Mouse (Mus musculus): Measurements from ENCODE around the gene 9030612E09Rik. TPM values are rescaled to one million over a fixed set of nuclear protein-coding genes. Genes with fewer than 3 reads are reported as not detected.
A peak's percentile ranks its signal among the peaks of the same experiment; 100 is the strongest.

9030612E09Rik gene
- total and polyA plus RNA-seq, 2 experiments from 2014 or later = 2.2 to 2.4 TPM

- ATAC-seq = no peak
- 82% methylated on average over 2 of the region's 2 CpGs for WGBS
- no peak for DNase-seq
- Histone ChIP-seq H3K36me3 (ENCODE audit: insufficient read depth) (no peaks in the 10 kb centered on the region), H3K4me3 (ENCODE audit: low read depth, low read length) (no peak overlapping the region), H3K4me1 (ENCODE audit: insufficient read depth) (no peaks in the 10 kb centered on the region), H3K4me2 (ENCODE audit: low read depth) (no peak overlapping the region), H3K27ac (ENCODE audit: low read depth, low read length) (no peak overlapping the region), H3K9me3 (ENCODE audit: low read length) (no peaks in the 10 kb centered on the region), H3K27me3 (ENCODE audit: insufficient read depth, low read length) (no peaks in the 10 kb centered on the region), H3K9ac (no peak overlapping the region)
- no peak for TF ChIP-seq CTCF (IDR thresholded peaks at IDR 0.05; ENCODE audit: low read depth)
Measured at GRCm38 (mm10) chr10:43200206-43200605, 25.7 kb downstream of the 9030612E09Rik start.

DNA sequence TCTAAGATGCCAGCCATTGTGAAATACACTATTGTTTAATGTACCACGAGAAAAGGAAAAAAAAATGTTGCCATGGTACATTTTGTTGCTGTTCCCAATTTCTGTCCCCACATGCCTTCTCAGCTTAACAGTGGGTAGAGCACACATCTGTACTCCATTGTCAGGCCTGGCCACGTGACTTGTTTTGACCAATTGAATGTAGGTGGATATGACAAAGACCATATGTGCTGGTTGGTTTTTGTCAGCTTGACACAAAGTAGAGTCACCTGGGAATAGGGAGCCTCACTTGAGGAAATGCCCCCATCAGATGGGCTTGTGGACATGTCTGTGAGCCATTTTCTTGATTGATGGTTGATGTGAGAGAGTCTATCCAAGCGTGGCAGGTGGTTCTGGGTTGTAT, 29.4 kb downstream of the 9030612E09Rik start:
- DNase-seq (no peak), ATAC-seq (no peak)
- no peaks in the 10 kb centered on the region for H3K9me3 ChIP-seq (ENCODE audit: low read length)
- no peak for TF ChIP-seq CTCF (IDR thresholded peaks at IDR 0.05; ENCODE audit: low read depth)
- no peak overlapping the region for H3K27ac ChIP-seq (ENCODE audit: low read depth, low read length)
- H3K27me3 ChIP-seq (ENCODE audit: insufficient read depth, low read length) = no peaks in the 10 kb centered on the region
- no peaks in the 10 kb centered on the region for H3K36me3 ChIP-seq (ENCODE audit: insufficient read depth)
- no peak overlapping the region for H3K4me3 ChIP-seq (ENCODE audit: low read depth, low read length)
- no peaks in the 10 kb centered on the region for H3K4me1 ChIP-seq (ENCODE audit: insufficient read depth)
- H3K4me2 ChIP-seq (ENCODE audit: low read depth) = no peak overlapping the region
- no peak overlapping the region for H3K9ac ChIP-seq
- 84% methylated on average over 3 of the region's 3 CpGs for WGBS

DNA sequence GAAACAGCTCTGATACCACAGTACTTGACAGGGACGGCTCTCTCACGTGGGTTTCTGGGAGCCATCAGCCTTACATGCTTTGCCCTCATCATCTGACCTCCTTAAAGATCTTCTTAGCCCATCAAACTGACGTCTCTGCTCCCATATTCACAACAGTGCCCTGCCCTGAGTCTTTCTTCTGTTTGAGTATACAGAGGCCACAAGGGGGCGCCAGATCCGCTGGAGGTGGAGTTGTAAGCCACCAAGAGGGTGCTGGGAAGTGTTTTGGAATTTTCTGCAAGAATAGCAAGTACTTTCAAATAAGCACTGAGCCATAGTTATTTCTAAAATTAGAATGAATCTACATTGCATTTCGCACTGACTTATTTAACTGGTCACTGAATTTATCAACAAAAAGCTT, 37.4 kb downstream of the 9030612E09Rik start:
- H3K9ac ChIP-seq = no peak overlapping the region

GRCm38 (mm10) chr10:43217361-43217900, 42.9 kb downstream of the 9030612E09Rik start:
- TF ChIP-seq CTCF (IDR thresholded peaks at IDR 0.05; ENCODE audit: low read depth) = no peak
- Histone ChIP-seq H3K4me2 (ENCODE audit: low read depth) (no peak overlapping the region), H3K27me3 (ENCODE audit: insufficient read depth, low read length) (no peaks in the 10 kb centered on the region), H3K27ac (ENCODE audit: low read depth, low read length) (no peak overlapping the region), H3K9ac (no peak overlapping the region), H3K4me1 (ENCODE audit: insufficient read depth) (peaks cover 6% of the 10 kb centered on the region; the same call in 1 of the 2 replicates), H3K4me3 (ENCODE audit: low read depth, low read length) (no peak overlapping the region), H3K9me3 (ENCODE audit: low read length) (no peaks in the 10 kb centered on the region), H3K36me3 (ENCODE audit: insufficient read depth) (no peaks in the 10 kb centered on the region)
- DNase-seq (no peak), ATAC-seq (no peak)
- 91% methylated on average over 13 of the region's 13 CpGs for WGBS

More for the DNA sequence above, 37.4 kb downstream of the 9030612E09Rik start:
- DNase-seq (peak; percentile 8), ATAC-seq (no peak)
- WGBS = 38% methylated on average over 6 of the region's 6 CpGs
- Histone ChIP-seq H3K4me2 (ENCODE audit: low read depth) (no peak overlapping the region), H3K27ac (ENCODE audit: low read depth, low read length) (no peak overlapping the region), H3K4me1 (ENCODE audit: insufficient read depth) (no peaks in the 10 kb centered on the region), H3K36me3 (ENCODE audit: insufficient read depth) (no peaks in the 10 kb centered on the region), H3K27me3 (ENCODE audit: insufficient read depth, low read length) (no peaks in the 10 kb centered on the region), H3K9me3 (ENCODE audit: low read length) (no peaks in the 10 kb centered on the region), H3K4me3 (ENCODE audit: low read depth, low read length) (no peak overlapping the region)
- TF ChIP-seq CTCF (IDR thresholded peaks at IDR 0.05; ENCODE audit: low read depth) = peak; percentile 41; the same call in 1 of the 2 replicates

DNA sequence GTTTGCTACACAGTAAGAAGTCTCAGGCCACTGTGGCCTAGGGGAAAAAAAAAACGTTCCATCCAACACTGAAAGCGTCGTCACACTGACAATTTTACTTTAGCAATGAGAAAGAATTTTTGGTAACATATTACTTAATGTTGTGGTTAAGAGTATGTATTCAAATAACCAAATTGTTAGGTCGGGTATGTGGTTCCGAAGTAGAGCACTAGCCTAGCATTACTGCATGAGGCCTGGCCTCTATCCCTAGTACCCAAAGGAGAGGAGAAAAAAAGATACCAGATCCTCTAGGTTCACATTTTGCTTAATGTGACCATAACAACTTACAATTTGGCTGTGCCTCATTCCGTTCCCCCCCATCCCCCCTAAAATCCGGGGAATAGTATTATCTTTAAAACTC, 46.0 kb downstream of the 9030612E09Rik start:
- 18% methylated on average over 7 of the region's 7 CpGs for WGBS
- H3K27ac ChIP-seq (ENCODE audit: low read depth, low read length) = peak overlapping the region; percentile 93
- no peak for TF ChIP-seq CTCF (IDR thresholded peaks at IDR 0.05; ENCODE audit: low read depth)
- H3K9me3 ChIP-seq (ENCODE audit: low read length) = no peaks in the 10 kb centered on the region
- H3K4me2 ChIP-seq (ENCODE audit: low read depth) = peak overlapping the region; percentile 95
- H3K36me3 ChIP-seq (ENCODE audit: insufficient read depth) = no peaks in the 10 kb centered on the region
- H3K9ac ChIP-seq = peak overlapping the region; percentile 97
- DNase-seq = no peak
- no peaks in the 10 kb centered on the region for H3K27me3 ChIP-seq (ENCODE audit: insufficient read depth, low read length)
- ATAC-seq = no peak
- peak overlapping the region; percentile 78 for H3K4me3 ChIP-seq (ENCODE audit: low read depth, low read length)
- peaks cover 7% of the 10 kb centered on the region; the same call in 1 of the 2 replicates for H3K4me1 ChIP-seq (ENCODE audit: insufficient read depth)

DNA sequence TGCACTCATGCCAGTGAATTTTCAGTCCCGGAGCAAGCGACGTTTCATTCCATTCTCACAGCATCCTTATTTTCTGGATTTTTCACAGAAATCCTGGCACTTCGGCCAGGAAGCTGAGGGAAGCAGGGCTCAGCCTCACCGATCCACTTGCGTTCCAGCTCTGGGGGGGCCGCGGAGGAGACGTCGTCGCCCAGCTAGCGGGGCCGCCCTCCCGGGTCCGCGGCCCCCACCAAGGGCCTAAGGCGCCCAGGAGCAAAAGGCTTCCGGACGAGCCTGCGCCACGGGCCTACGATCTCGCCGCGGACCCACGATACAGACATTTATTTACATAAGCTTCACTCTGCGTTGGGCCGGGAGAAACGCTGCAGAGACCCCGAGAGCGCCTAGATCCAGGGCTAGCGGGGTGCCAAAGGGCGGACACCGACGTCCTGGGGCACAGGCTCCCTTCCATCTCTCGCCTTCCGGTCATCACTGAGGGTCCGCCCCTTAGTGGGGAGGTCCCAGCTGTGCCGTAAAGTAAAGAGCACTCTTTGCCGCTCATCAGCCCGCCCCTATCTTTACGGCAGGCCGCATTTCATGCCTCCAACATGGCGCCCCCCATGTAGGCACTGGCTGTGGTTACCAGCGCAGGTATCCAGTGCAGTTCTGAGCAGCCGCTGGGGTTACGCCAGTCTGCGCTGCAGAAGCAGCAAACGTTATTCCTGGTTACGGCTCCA, 46.6 kb downstream of the 9030612E09Rik start, which contains the start of gene Pdss2:
TSS of gene Pdss2 (plus strand) at position 577 of the 716 bp plus-strand sequence.
- Histone ChIP-seq H3K4me1 (ENCODE audit: insufficient read depth) (peaks cover 7% of the 10 kb centered on the region; the same call in 1 of the 2 replicates), H3K36me3 (ENCODE audit: insufficient read depth) (no peaks in the 10 kb centered on the region), H3K4me3 (ENCODE audit: low read depth, low read length) (peak within 1 kb of the TSS; percentile 78), H3K9me3 (ENCODE audit: low read length) (no peaks in the 10 kb centered on the region), H3K27me3 (ENCODE audit: insufficient read depth, low read length) (no peaks in the 10 kb centered on the region), H3K27ac (ENCODE audit: low read depth, low read length) (peak within 1 kb of the TSS; percentile 93), H3K9ac (peak within 1 kb of the TSS; percentile 97), H3K4me2 (ENCODE audit: low read depth) (peak within 1 kb of the TSS; percentile 95)
- WGBS = under 1% methylated on average over 50 of the region's 50 CpGs
- ATAC-seq (peak; percentile 99), DNase-seq (peak; percentile 96)
- peak; percentile 53 for TF ChIP-seq CTCF (IDR thresholded peaks at IDR 0.05; ENCODE audit: low read depth)

GRCm38 (mm10) chr10:43221659-43222058, 47.2 kb downstream of the 9030612E09Rik start:
- Histone ChIP-seq H3K27ac (ENCODE audit: low read depth, low read length) (peak overlapping the region; percentile 93), H3K27me3 (ENCODE audit: insufficient read depth, low read length) (no peaks in the 10 kb centered on the region), H3K4me2 (ENCODE audit: low read depth) (peak overlapping the region; percentile 95), H3K4me1 (ENCODE audit: insufficient read depth) (peaks cover 7% of the 10 kb centered on the region; the same call in 1 of the 2 replicates), H3K4me3 (ENCODE audit: low read depth, low read length) (peak overlapping the region; percentile 78), H3K9me3 (ENCODE audit: low read length) (no peaks in the 10 kb centered on the region), H3K36me3 (ENCODE audit: insufficient read depth) (no peaks in the 10 kb centered on the region), H3K9ac (peak overlapping the region; percentile 97)
- ATAC-seq = peak; percentile 3
- no peak for DNase-seq
- TF ChIP-seq CTCF (IDR thresholded peaks at IDR 0.05; ENCODE audit: low read depth) = no peak
- under 1% methylated on average over 25 of the region's 25 CpGs for WGBS

Measured in forebrain, postnatal 0 days (tissue).